Mouse (Mus musculus): ENCODE data around the gene Elfn1. TPM values are rescaled to one million over a fixed set of nuclear protein-coding genes. Genes with fewer than 3 reads are reported as not detected.

Gene Elfn1
- polyA plus RNA-seq, 1 experiment = not detected

- 92% methylated on average over 5 of the region's 5 CpGs for WGBS
- TF ChIP-seq POLR2A (IDR thresholded peaks at IDR 0.05; ENCODE audit: borderline replicate concordance, control insufficient read depth, low read depth, low read length) (no peak), CTCF (IDR thresholded peaks at IDR 0.05; ENCODE audit: control insufficient read depth, insufficient read depth, low read length) (no peak)
- Histone ChIP-seq H3K27ac (ENCODE audit: control insufficient read depth, insufficient read depth, low read depth, low read length, poor library complexity) (no peak overlapping the region), H3K4me1 (ENCODE audit: control insufficient read depth, insufficient read depth, low read length) (no peaks in the 10 kb centered on the region; the same call in 1 of the 2 replicates), H3K4me3 (replicated peaks; ENCODE audit: control insufficient read depth, low read depth, low read length) (no peak overlapping the region)
These were observed 100.7 kb downstream of the Elfn1 start for GRCm38 (mm10) chr5:140008523-140008806.

- no peak for TF ChIP-seq POLR2A (IDR thresholded peaks at IDR 0.05; ENCODE audit: borderline replicate concordance, control insufficient read depth, low read depth, low read length)
- no peak for TF ChIP-seq CTCF (IDR thresholded peaks at IDR 0.05; ENCODE audit: control insufficient read depth, insufficient read depth, low read length)
- Histone ChIP-seq H3K27ac (ENCODE audit: control insufficient read depth, insufficient read depth, low read depth, low read length, poor library complexity) (no peak overlapping the region), H3K4me1 (ENCODE audit: control insufficient read depth, insufficient read depth, low read length) (no peaks in the 10 kb centered on the region; the same call in 1 of the 2 replicates), H3K4me3 (replicated peaks; ENCODE audit: control insufficient read depth, low read depth, low read length) (no peak overlapping the region)
- WGBS = 95% methylated on average over 7 of the region's 7 CpGs
These were observed 101.4 kb downstream of the Elfn1 start for GRCm38 (mm10) chr5:140009083-140009655.

- 0 out of 2 replicates have a peak overlapping the region, but pooled peaks have one; percentile 7 for H3K27ac ChIP-seq (ENCODE audit: control insufficient read depth, insufficient read depth, low read depth, low read length, poor library complexity)
- no peak for TF ChIP-seq POLR2A (IDR thresholded peaks at IDR 0.05; ENCODE audit: borderline replicate concordance, control insufficient read depth, low read depth, low read length)
- TF ChIP-seq CTCF (IDR thresholded peaks at IDR 0.05; ENCODE audit: control insufficient read depth, insufficient read depth, low read length) = no peak
- no peaks in the 10 kb centered on the region; the same call in 1 of the 2 replicates for H3K4me1 ChIP-seq (ENCODE audit: control insufficient read depth, insufficient read depth, low read length)
- WGBS = 84% methylated on average over 3 of the region's 3 CpGs
- H3K4me3 ChIP-seq (replicated peaks; ENCODE audit: control insufficient read depth, low read depth, low read length) = no peak overlapping the region
These were observed 102.7 kb downstream of the Elfn1 start for GRCm38 (mm10) chr5:140010405-140010804.

GRCm38 (mm10) chr5:140012286-140012967 lies 104.7 kb downstream of the Elfn1 start:
- Histone ChIP-seq H3K4me1 (ENCODE audit: control insufficient read depth, insufficient read depth, low read length) (no peaks in the 10 kb centered on the region; the same call in 1 of the 2 replicates), H3K27ac (ENCODE audit: control insufficient read depth, insufficient read depth, low read depth, low read length, poor library complexity) (peak overlapping the region; percentile 74), H3K4me3 (replicated peaks; ENCODE audit: control insufficient read depth, low read depth, low read length) (no peak overlapping the region)
- WGBS = 64% methylated on average over 12 of the region's 12 CpGs
- TF ChIP-seq POLR2A (IDR thresholded peaks at IDR 0.05; ENCODE audit: borderline replicate concordance, control insufficient read depth, low read depth, low read length) = no peak
- no peak for TF ChIP-seq CTCF (IDR thresholded peaks at IDR 0.05; ENCODE audit: control insufficient read depth, insufficient read depth, low read length)

- no peaks in the 10 kb centered on the region; the same call in 1 of the 2 replicates for H3K4me1 ChIP-seq (ENCODE audit: control insufficient read depth, insufficient read depth, low read length)
- WGBS = 91% methylated on average over 5 of the region's 5 CpGs
- no peak for TF ChIP-seq CTCF (IDR thresholded peaks at IDR 0.05; ENCODE audit: control insufficient read depth, insufficient read depth, low read length)
- no peak overlapping the region for H3K4me3 ChIP-seq (replicated peaks; ENCODE audit: control insufficient read depth, low read depth, low read length)
- H3K27ac ChIP-seq (ENCODE audit: control insufficient read depth, insufficient read depth, low read depth, low read length, poor library complexity) = no peak overlapping the region
These were observed 105.9 kb downstream of the Elfn1 start for GRCm38 (mm10) chr5:140013652-140014051.

GRCm38 (mm10) chr5:140016896-140017295 lies 109.2 kb downstream of the Elfn1 start:
- 97% methylated on average over 1 of the region's 1 CpGs for WGBS
- H3K4me1 ChIP-seq (ENCODE audit: control insufficient read depth, insufficient read depth, low read length) = no peaks in the 10 kb centered on the region; the same call in 1 of the 2 replicates
- TF ChIP-seq POLR2A (IDR thresholded peaks at IDR 0.05; ENCODE audit: borderline replicate concordance, control insufficient read depth, low read depth, low read length) (no peak), CTCF (IDR thresholded peaks at IDR 0.05; ENCODE audit: control insufficient read depth, insufficient read depth, low read length) (no peak)
- no peak overlapping the region for H3K27ac ChIP-seq (ENCODE audit: control insufficient read depth, insufficient read depth, low read depth, low read length, poor library complexity)
- no peak overlapping the region for H3K4me3 ChIP-seq (replicated peaks; ENCODE audit: control insufficient read depth, low read depth, low read length)

- no peaks in the 10 kb centered on the region for H3K4me1 ChIP-seq (ENCODE audit: control insufficient read depth, insufficient read depth, low read length)
- TF ChIP-seq POLR2A (IDR thresholded peaks at IDR 0.05; ENCODE audit: borderline replicate concordance, control insufficient read depth, low read depth, low read length) (no peak), CTCF (IDR thresholded peaks at IDR 0.05; ENCODE audit: control insufficient read depth, insufficient read depth, low read length) (no peak)
- H3K27ac ChIP-seq (ENCODE audit: control insufficient read depth, insufficient read depth, low read depth, low read length, poor library complexity) = no peak overlapping the region
- 92% methylated on average over 7 of the region's 7 CpGs for WGBS
- no peak overlapping the region for H3K4me3 ChIP-seq (replicated peaks; ENCODE audit: control insufficient read depth, low read depth, low read length)
These were observed 111.0 kb downstream of the Elfn1 start for GRCm38 (mm10) chr5:140018780-140019179.

GRCm38 (mm10) chr5:140019616-140020015 lies 111.9 kb downstream of the Elfn1 start:
- WGBS = 74% methylated on average over 1 of the region's 1 CpGs
- Histone ChIP-seq H3K27ac (ENCODE audit: control insufficient read depth, insufficient read depth, low read depth, low read length, poor library complexity) (no peak overlapping the region), H3K4me1 (ENCODE audit: control insufficient read depth, insufficient read depth, low read length) (no peaks in the 10 kb centered on the region), H3K4me3 (replicated peaks; ENCODE audit: control insufficient read depth, low read depth, low read length) (no peak overlapping the region)
- TF ChIP-seq POLR2A (IDR thresholded peaks at IDR 0.05; ENCODE audit: borderline replicate concordance, control insufficient read depth, low read depth, low read length) = no peak
- TF ChIP-seq CTCF (IDR thresholded peaks at IDR 0.05; ENCODE audit: control insufficient read depth, insufficient read depth, low read length) = no peak

Measured in bone marrow, adult 2 months (tissue).